Mouse (Mus musculus): ENCODE data around the gene Tex37. TPM values are rescaled to one million over a fixed set of nuclear protein-coding genes. Genes with fewer than 3 reads are reported as not detected.

Gene Tex37
- polyA plus RNA-seq, 2 experiments, result not detected

DNA sequence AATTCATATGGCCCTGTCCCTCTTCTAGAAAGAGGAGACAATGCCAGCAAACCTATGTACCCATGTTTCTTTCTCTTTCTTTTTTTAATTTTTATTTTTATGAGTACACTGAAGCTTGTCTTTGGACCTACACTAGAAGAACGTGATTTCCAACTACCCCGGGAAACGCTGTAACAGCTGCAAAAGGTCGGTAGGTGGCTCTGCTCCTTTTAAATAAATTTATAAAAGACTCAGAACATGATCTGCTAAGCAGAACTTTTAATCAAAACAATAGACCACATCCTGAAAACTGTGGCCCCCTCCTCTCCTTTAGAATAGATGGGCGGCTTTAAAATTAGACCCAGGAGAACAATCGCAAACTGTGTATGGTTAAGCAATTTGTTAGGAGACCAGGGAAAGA lies 35.3 kb upstream of the Tex37 start:
- DNase-seq (ENCODE audit: low read depth in 3 of 3, low spot score in 3 of 3) (no peak), ATAC-seq (ENCODE audit: insufficient read depth) (no peak)
- H3K27me3 ChIP-seq (ENCODE audit: control insufficient read depth, insufficient read depth, low read length), result peaks cover 63% of the 10 kb centered on the region
- no peak overlapping the region for H3K27ac ChIP-seq
- no peaks in the 10 kb centered on the region for H3K4me1 ChIP-seq (replicated peaks; ENCODE audit: control insufficient read depth in 2 of 2, insufficient read depth in 2 of 2, low read length in 1 of 2)
- H3K4me3 ChIP-seq (ENCODE audit: insufficient read depth in 1 of 2, low read depth in 2 of 2, low read length in 2 of 2), result no peak overlapping the region
- no peak overlapping the region for H3K4me2 ChIP-seq (ENCODE audit: low read depth)
- 13% methylated on average over 6 of the region's 6 CpGs for WGBS (ENCODE audit: insufficient replicate concordance)
- no peak overlapping the region for H3K9ac ChIP-seq (replicated peaks)
- no peaks in the 10 kb centered on the region for H3K9me3 ChIP-seq (ENCODE audit: control insufficient read depth, low read length)
- TF ChIP-seq CTCF (IDR thresholded peaks at IDR 0.05; ENCODE audit: low read depth), result no peak
- TF ChIP-seq EP300 (IDR thresholded peaks at IDR 0.05; ENCODE audit: low read depth), result no peak
- H3K36me3 ChIP-seq (replicated peaks; ENCODE audit: control insufficient read depth, insufficient read depth, low read depth), result no peaks in the 10 kb centered on the region

DNA sequence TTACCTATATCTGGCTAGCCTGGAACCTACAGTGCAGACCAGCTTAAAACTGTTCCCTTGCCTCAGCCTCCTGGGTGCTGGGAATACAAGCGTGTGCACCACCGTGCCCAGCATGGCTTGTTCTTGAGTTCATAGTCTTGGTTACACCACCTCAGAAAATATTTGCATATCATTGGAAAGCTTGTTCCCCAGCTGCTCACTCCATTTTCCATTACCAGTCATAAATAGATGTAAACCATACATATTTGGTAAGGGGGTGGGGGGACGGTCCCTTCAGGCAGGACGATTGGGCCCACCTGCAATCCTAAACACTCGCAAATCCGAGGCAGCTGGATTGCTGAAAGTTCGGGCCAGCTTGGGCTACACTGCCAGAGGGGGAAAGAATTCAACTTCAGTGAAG lies 34.5 kb upstream of the Tex37 start:
- H3K9ac ChIP-seq (replicated peaks), result no peak overlapping the region
- H3K4me1 ChIP-seq (replicated peaks; ENCODE audit: control insufficient read depth in 2 of 2, insufficient read depth in 2 of 2, low read length in 1 of 2), result no peaks in the 10 kb centered on the region
- no peak for DNase-seq (ENCODE audit: low read depth in 3 of 3, low spot score in 3 of 3)
- ATAC-seq (ENCODE audit: insufficient read depth), result no peak
- H3K27ac ChIP-seq, result no peak overlapping the region
- 53% methylated on average over 7 of the region's 7 CpGs for WGBS (ENCODE audit: insufficient replicate concordance)
- no peak overlapping the region for H3K4me3 ChIP-seq (ENCODE audit: insufficient read depth in 1 of 2, low read depth in 2 of 2, low read length in 2 of 2)
- no peak overlapping the region for H3K4me2 ChIP-seq (ENCODE audit: low read depth)
- peaks cover 57% of the 10 kb centered on the region for H3K27me3 ChIP-seq (ENCODE audit: control insufficient read depth, insufficient read depth, low read length)
- H3K36me3 ChIP-seq (replicated peaks; ENCODE audit: control insufficient read depth, insufficient read depth, low read depth), result no peaks in the 10 kb centered on the region
- TF ChIP-seq CTCF (IDR thresholded peaks at IDR 0.05; ENCODE audit: low read depth) (no peak), EP300 (IDR thresholded peaks at IDR 0.05; ENCODE audit: low read depth) (no peak)
- H3K9me3 ChIP-seq (ENCODE audit: control insufficient read depth, low read length), result no peaks in the 10 kb centered on the region

DNA sequence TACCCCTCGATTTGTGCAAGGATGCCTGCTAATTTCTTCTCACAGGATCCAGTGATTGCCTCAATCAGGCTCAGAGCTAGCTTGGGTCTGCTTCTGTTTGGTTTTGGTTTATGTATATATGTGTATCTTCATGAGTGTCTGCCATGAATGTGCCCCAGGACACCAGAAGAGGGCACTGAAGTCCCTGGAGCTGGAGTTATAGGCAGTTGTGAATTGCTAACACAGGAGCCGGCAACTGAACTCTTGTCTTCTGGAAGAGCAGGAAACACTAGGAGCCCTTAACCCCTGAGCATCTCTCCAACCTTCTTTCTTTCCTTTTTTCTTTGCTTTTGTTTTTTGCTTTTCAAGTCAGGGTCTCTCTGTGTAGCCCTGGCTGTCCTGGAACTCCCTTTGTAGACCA lies 13.1 kb upstream of the Tex37 start:
- H3K27me3 ChIP-seq (ENCODE audit: control insufficient read depth, insufficient read depth, low read length), result no peaks in the 10 kb centered on the region
- no peak overlapping the region for H3K4me3 ChIP-seq (ENCODE audit: insufficient read depth in 1 of 2, low read depth in 2 of 2, low read length in 2 of 2)
- no peaks in the 10 kb centered on the region for H3K36me3 ChIP-seq (replicated peaks; ENCODE audit: control insufficient read depth, insufficient read depth, low read depth)
- 71% methylated on average over 2 of the region's 2 CpGs for WGBS (ENCODE audit: insufficient replicate concordance)
- H3K4me2 ChIP-seq (ENCODE audit: low read depth), result no peak overlapping the region
- no peaks in the 10 kb centered on the region for H3K9me3 ChIP-seq (ENCODE audit: control insufficient read depth, low read length)
- no peaks in the 10 kb centered on the region for H3K4me1 ChIP-seq (replicated peaks; ENCODE audit: control insufficient read depth in 2 of 2, insufficient read depth in 2 of 2, low read length in 1 of 2)
- no peak overlapping the region for H3K27ac ChIP-seq
- ATAC-seq (ENCODE audit: insufficient read depth) (no peak), DNase-seq (ENCODE audit: low read depth in 3 of 3, low spot score in 3 of 3) (no peak)
- no peak overlapping the region for H3K9ac ChIP-seq (replicated peaks)
- TF ChIP-seq CTCF (IDR thresholded peaks at IDR 0.05; ENCODE audit: low read depth) (no peak), EP300 (IDR thresholded peaks at IDR 0.05; ENCODE audit: low read depth) (no peak)

DNA sequence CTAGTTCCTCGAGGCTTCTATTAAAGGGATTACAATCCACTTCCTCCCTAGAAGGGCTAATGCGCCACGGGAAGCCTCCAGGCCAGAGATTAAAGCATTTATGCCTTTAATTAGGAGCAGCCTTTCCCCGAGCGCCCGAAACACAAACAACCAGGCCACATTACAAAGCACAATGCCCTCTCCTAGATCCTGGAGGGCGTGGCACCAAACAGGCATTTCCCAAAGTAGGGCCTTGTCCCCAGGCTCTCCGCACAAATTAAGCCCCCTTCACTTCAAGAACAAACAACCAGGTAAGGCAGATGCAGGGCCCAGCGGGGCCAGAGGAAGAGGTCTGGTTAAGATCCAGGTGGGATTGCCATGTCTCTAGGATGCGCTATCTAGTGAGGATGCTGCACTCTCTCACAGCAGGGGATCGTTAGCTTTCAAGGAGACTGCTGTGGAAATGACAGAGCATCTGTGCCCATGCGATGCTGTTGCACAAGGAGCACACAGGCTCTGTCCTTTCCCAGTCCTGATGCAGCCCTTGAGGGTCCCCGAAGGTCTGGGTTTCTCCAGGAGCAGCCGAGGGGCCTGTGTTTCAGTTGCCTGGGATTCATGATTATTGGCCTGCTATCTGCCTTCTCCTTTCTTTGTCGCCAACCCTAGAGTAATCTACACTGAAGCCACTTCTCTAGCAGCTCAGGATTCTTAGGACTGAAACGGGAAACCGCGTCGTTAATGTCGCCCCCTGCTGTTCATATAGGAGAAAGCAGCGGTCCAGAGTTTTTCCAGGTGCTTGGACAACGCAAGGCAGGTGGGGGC lies 2.7 kb upstream of the Tex37 start:
- DNase-seq (ENCODE audit: low read depth in 3 of 3, low spot score in 3 of 3), result peak in 1 of 3 experiments; percentile 11

DNA sequence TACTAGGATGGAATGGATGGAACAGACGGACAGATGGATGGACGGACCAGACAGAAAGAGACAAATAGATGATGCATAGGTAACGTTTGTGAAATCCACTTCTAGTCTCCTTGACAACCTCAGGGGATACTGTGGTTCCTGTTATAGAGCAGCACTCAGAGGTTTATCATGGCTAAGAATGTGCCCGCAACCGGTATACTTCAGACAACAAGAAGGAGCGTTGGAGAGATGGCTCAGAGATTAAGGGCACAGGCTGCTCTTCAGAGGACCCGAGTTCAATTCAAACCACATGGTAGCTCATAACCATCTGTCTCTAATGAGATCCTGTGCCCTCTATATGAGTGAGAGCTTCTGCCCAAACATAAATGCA lies 6.3 kb downstream of the Tex37 start:
- no peaks in the 10 kb centered on the region for H3K4me1 ChIP-seq (replicated peaks; ENCODE audit: control insufficient read depth in 2 of 2, insufficient read depth in 2 of 2, low read length in 1 of 2)
- peaks cover 3% of the 10 kb centered on the region for H3K27me3 ChIP-seq (ENCODE audit: control insufficient read depth, insufficient read depth, low read length)
- no peaks in the 10 kb centered on the region for H3K9me3 ChIP-seq (ENCODE audit: control insufficient read depth, low read length)
- no peak overlapping the region for H3K4me2 ChIP-seq (ENCODE audit: low read depth)
- DNase-seq (ENCODE audit: low read depth in 3 of 3, low spot score in 3 of 3), result no peak
- WGBS (ENCODE audit: insufficient replicate concordance), result 52% methylated on average over 7 of the region's 7 CpGs
- no peak for ATAC-seq (ENCODE audit: insufficient read depth)
- no peak overlapping the region for H3K9ac ChIP-seq (replicated peaks)
- H3K27ac ChIP-seq, result no peak overlapping the region
- H3K4me3 ChIP-seq (ENCODE audit: insufficient read depth in 1 of 2, low read depth in 2 of 2, low read length in 2 of 2), result no peak overlapping the region
- H3K36me3 ChIP-seq (replicated peaks; ENCODE audit: control insufficient read depth, insufficient read depth, low read depth), result no peaks in the 10 kb centered on the region
- TF ChIP-seq EP300 (IDR thresholded peaks at IDR 0.05; ENCODE audit: low read depth) (no peak), CTCF (IDR thresholded peaks at IDR 0.05; ENCODE audit: low read depth) (no peak)

More for the DNA sequence above, 2.7 kb upstream of the Tex37 start:
- H3K27ac ChIP-seq, result no peak overlapping the region
- WGBS (ENCODE audit: insufficient replicate concordance), result 16% methylated on average over 22 of the region's 22 CpGs
- TF ChIP-seq CTCF (IDR thresholded peaks at IDR 0.05; ENCODE audit: low read depth) (peak; percentile 78), EP300 (IDR thresholded peaks at IDR 0.05; ENCODE audit: low read depth) (no peak)
- H3K9ac ChIP-seq (replicated peaks), result no peak overlapping the region
- no peak overlapping the region; the same call in 1 of the 2 replicates for H3K4me2 ChIP-seq (ENCODE audit: low read depth)
- no peaks in the 10 kb centered on the region for H3K4me1 ChIP-seq (replicated peaks; ENCODE audit: control insufficient read depth in 2 of 2, insufficient read depth in 2 of 2, low read length in 1 of 2)
- no peaks in the 10 kb centered on the region for H3K36me3 ChIP-seq (replicated peaks; ENCODE audit: control insufficient read depth, insufficient read depth, low read depth)
- ATAC-seq (ENCODE audit: insufficient read depth), result no peak
- H3K9me3 ChIP-seq (ENCODE audit: control insufficient read depth, low read length), result no peaks in the 10 kb centered on the region
- no peak overlapping the region for H3K4me3 ChIP-seq (ENCODE audit: insufficient read depth in 1 of 2, low read depth in 2 of 2, low read length in 2 of 2)
- peaks cover 6% of the 10 kb centered on the region for H3K27me3 ChIP-seq (ENCODE audit: control insufficient read depth, insufficient read depth, low read length)

All from liver, embryonic 14.5 days (tissue).